ENCODE assay signal across 8 mouse cellular contexts in genomic region chr2:86464442-86465109, GRCm38 (mm10). TPM values are rescaled to one million over a fixed set of nuclear protein-coding genes. Genes with fewer than 3 reads are reported as not detected.
DNase-seq lines count a peak whose midpoint lies in the region; ATAC-seq and TF ChIP-seq lines count a peak whose summit lies in the region.

No protein-coding gene starts in this region.

- ATAC-seq in embryonic facial prominence, embryonic 14.5 days (ENCODE audit: low read depth): no peak
- peak; percentile 73; the same call in 1 of the 2 replicates for ATAC-seq in lung, embryonic 14.5 days (ENCODE audit: insufficient read depth)

- peak overlapping the region; percentile 26; the same call in 1 of the 2 replicates for H3K4me2 ChIP-seq in embryonic facial prominence, embryonic 14.5 days (ENCODE audit: low read depth, low read length)
- 0 out of 2 replicates have a peak overlapping the region, but pooled peaks have one; percentile 33 for H3K4me2 ChIP-seq in lung, embryonic 14.5 days

- TF ChIP-seq CTCF in lung, embryonic 14.5 days (IDR thresholded peaks at IDR 0.05; ENCODE audit: low read depth): peak; percentile 78

- no peaks in the 10 kb centered on the region for H3K4me1 ChIP-seq in embryonic facial prominence, embryonic 14.5 days (ENCODE audit: control insufficient read depth, insufficient read depth, low read length)
- H3K4me1 ChIP-seq in lung, embryonic 14.5 days (ENCODE audit: insufficient read depth): no peaks in the 10 kb centered on the region

- H3K9ac ChIP-seq in embryonic facial prominence, embryonic 14.5 days (ENCODE audit: low read depth, low read length): 0 out of 2 replicates have a peak overlapping the region, but pooled peaks have one; percentile 5
- no peak overlapping the region for H3K9ac ChIP-seq in lung, embryonic 14.5 days

- intact Hi-C loops in heart, postnatal 14 days (cut with DNase I): loop anchor here (2.0 to 10.0 kb wide), 3 partner anchors 738 to 1440 kb away; no protein-coding TSS in a partner anchor

- H3K27me3 ChIP-seq in embryonic facial prominence, embryonic 14.5 days (replicated peaks; ENCODE audit: control insufficient read depth, insufficient read depth, low read length): no peaks in the 10 kb centered on the region
- no peaks in the 10 kb centered on the region for H3K27me3 ChIP-seq in lung, embryonic 14.5 days (ENCODE audit: insufficient read depth, low read length)

- DNase-seq in urinary bladder, postnatal 14 days (ENCODE audit: low spot score): peak; percentile 28
- no peak for DNase-seq in urinary bladder, postnatal 4 days (ENCODE audit: low spot score in 2 of 2)
- peak; percentile 42 for DNase-seq in embryonic facial prominence, embryonic 14.5 days (ENCODE audit: low spot score)
- DNase-seq in heart, postnatal 14 days: peak; percentile 35 to 60
- DNase-seq in layer of hippocampus, adult 18-20 months (ENCODE audit: low spot score in 2 of 2): peak; percentile 3 to 66
- peak; percentile 81 for DNase-seq in lung, embryonic 14.5 days
- DNase-seq in ovary, postnatal 36 days (ENCODE audit: low spot score): peak; percentile 30
- peak; percentile 16 for DNase-seq in yolk sac, embryonic 10.5 days (ENCODE audit: low spot score)

- no peak overlapping the region for H3K27ac ChIP-seq in embryonic facial prominence, embryonic 14.5 days (replicated peaks; ENCODE audit: low read depth, low read length)
- no peak overlapping the region for H3K27ac ChIP-seq in lung, embryonic 14.5 days (ENCODE audit: low read depth)

- H3K36me3 ChIP-seq in embryonic facial prominence, embryonic 14.5 days (ENCODE audit: control insufficient read depth, insufficient read depth, low read length): no peaks in the 10 kb centered on the region
- no peaks in the 10 kb centered on the region for H3K36me3 ChIP-seq in lung, embryonic 14.5 days (ENCODE audit: insufficient read depth)

- WGBS in embryonic facial prominence, embryonic 14.5 days: 31% methylated on average over 10 of the region's 10 CpGs
- 28% methylated on average over 10 of the region's 10 CpGs for WGBS in lung, embryonic 14.5 days

- H3K9me3 ChIP-seq in embryonic facial prominence, embryonic 14.5 days (ENCODE audit: control insufficient read depth, low read length): no peaks in the 10 kb centered on the region
- no peaks in the 10 kb centered on the region for H3K9me3 ChIP-seq in lung, embryonic 14.5 days (ENCODE audit: low read depth, low read length)

- H3K4me3 ChIP-seq in embryonic facial prominence, embryonic 14.5 days (ENCODE audit: low read depth, low read length): no peak overlapping the region
- H3K4me3 ChIP-seq in lung, embryonic 14.5 days (ENCODE audit: low read depth, low read length): no peak overlapping the region

RNA-seq across cellular contexts. Expression of gene Olfr1066, which starts 8.5 kb away (rescaled TPM):
- polyA plus RNA-seq in embryonic facial prominence, embryonic 14.5 days (2014; fragmentation: Nextera tagmentation; extraction: Ambion mirVana): not detected in 2 replicates
- not detected for total RNA-seq in heart, postnatal 14 days (2021)
- total RNA-seq in layer of hippocampus, adult 18-20 months (2021): not detected
- polyA plus RNA-seq in lung, embryonic 14.5 days (2014; fragmentation: Nextera tagmentation; extraction: Ambion mirVana): not detected in 2 replicates

RNA-seq across cellular contexts. Expression of gene Olfr1065, which starts 14.2 kb away (rescaled TPM):
- 0.15 and 0.25 TPM in 2 replicates for polyA plus RNA-seq in embryonic facial prominence, embryonic 14.5 days (2014; fragmentation: Nextera tagmentation; extraction: Ambion mirVana)
- total RNA-seq in heart, postnatal 14 days (2021): not detected
- total RNA-seq in layer of hippocampus, adult 18-20 months (2021): not detected
- polyA plus RNA-seq in lung, embryonic 14.5 days (2014; fragmentation: Nextera tagmentation; extraction: Ambion mirVana): not detected in 2 replicates

RNA-seq across cellular contexts. Expression of gene Olfr228, which starts 22.6 kb away (rescaled TPM):
- polyA plus RNA-seq in embryonic facial prominence, embryonic 14.5 days (2014; fragmentation: Nextera tagmentation; extraction: Ambion mirVana): 0.13 TPM in 1 of 2 replicates, not detected in the other
- not detected for total RNA-seq in heart, postnatal 14 days (2021)
- total RNA-seq in layer of hippocampus, adult 18-20 months (2021): not detected
- not detected in 2 replicates for polyA plus RNA-seq in lung, embryonic 14.5 days (2014; fragmentation: Nextera tagmentation; extraction: Ambion mirVana)

RNA-seq across cellular contexts. Expression of gene Olfr1062, which starts 38.0 kb away (rescaled TPM):
- polyA plus RNA-seq in embryonic facial prominence, embryonic 14.5 days (2014; fragmentation: Nextera tagmentation; extraction: Ambion mirVana): 0.07 TPM in 1 of 2 replicates, not detected in the other
- total RNA-seq in heart, postnatal 14 days (2021): not detected
- total RNA-seq in layer of hippocampus, adult 18-20 months (2021): not detected
- polyA plus RNA-seq in lung, embryonic 14.5 days (2014; fragmentation: Nextera tagmentation; extraction: Ambion mirVana): not detected in 2 replicates

RNA-seq across cellular contexts. Expression of gene Olfr1076, which starts 43.7 kb away (rescaled TPM):
- polyA plus RNA-seq in embryonic facial prominence, embryonic 14.5 days (2014; fragmentation: Nextera tagmentation; extraction: Ambion mirVana): not detected in 2 replicates
- not detected for total RNA-seq in heart, postnatal 14 days (2021)
- not detected for total RNA-seq in layer of hippocampus, adult 18-20 months (2021)
- not detected in 2 replicates for polyA plus RNA-seq in lung, embryonic 14.5 days (2014; fragmentation: Nextera tagmentation; extraction: Ambion mirVana)

Comparison
In these comparisons a context has a peak if more than half of its experiments do, and no peak if none do; other contexts are left out.
1. DNase-seq: peak in urinary bladder, postnatal 14 days (single experiment), embryonic facial prominence, embryonic 14.5 days (single experiment), heart, postnatal 14 days (2 of 2), layer of hippocampus, adult 18-20 months (2 of 2), lung, embryonic 14.5 days (single experiment), ovary, postnatal 36 days (single experiment) and yolk sac, embryonic 10.5 days (single experiment); none in urinary bladder, postnatal 4 days (0 of 2).